Mouse (Mus musculus): Measurements from ENCODE around the gene Wbp1. TPM values are rescaled to one million over a fixed set of nuclear protein-coding genes. Genes with fewer than 3 reads are reported as not detected.
A peak's percentile ranks its signal among the peaks of the same experiment; 100 is the strongest.

Wbp1 gene
- polyA plus RNA-seq, 1 experiment from 2014 or later: 227 TPM

- Histone ChIP-seq H3K9ac (peak overlapping the region; percentile 76), H3K4me1 (replicated peaks) (peaks cover 37% of the 10 kb centered on the region), H3K4me3 (peak overlapping the region; percentile 61), H3K9me3 (no peaks in the 10 kb centered on the region), H3K4me2 (peak overlapping the region; percentile 80), H3K27me3 (peaks cover 9% of the 10 kb centered on the region), H3K27ac (peak overlapping the region; percentile 40; the same call in 1 of the 2 replicates), H3K36me3 (peaks cover 23% of the 10 kb centered on the region)
- WGBS: 5% methylated on average over 23 of the region's 23 CpGs
- peak; percentile 58 for ATAC-seq (ENCODE audit: low FRiP score)
These were observed 34.3 kb upstream of the Wbp1 start for GRCm38 (mm10) chr6:83155552-83156238.

DNA sequence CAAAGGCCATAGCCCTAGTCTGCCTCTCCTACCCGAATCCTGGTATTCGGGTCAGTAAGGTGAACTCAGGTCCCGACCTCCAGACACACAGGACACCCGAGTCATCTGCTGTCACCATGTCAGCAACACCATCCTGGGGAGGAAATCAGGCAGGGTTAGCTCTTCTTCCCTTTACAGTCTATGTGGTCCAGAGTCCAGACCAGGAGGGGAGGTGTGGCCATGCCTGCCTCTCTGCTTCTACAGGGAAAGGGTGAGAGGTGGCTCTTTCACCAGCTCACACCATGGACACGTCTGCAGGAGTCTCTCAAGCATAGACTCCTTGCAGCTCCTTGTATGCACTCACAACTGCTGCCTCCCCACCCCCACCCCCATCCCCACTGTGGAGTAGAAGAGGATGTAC, 32.1 kb upstream of the Wbp1 start:
- H3K27ac ChIP-seq: no peak overlapping the region
- H3K9me3 ChIP-seq: no peaks in the 10 kb centered on the region
- no peaks in the 10 kb centered on the region for H3K27me3 ChIP-seq
- WGBS: 74% methylated on average over 5 of the region's 5 CpGs
- peaks cover 38% of the 10 kb centered on the region for H3K36me3 ChIP-seq
- no peak overlapping the region for H3K4me3 ChIP-seq
- no peak for ATAC-seq (ENCODE audit: low FRiP score)
- H3K4me2 ChIP-seq: no peak overlapping the region
- peaks cover 37% of the 10 kb centered on the region for H3K4me1 ChIP-seq (replicated peaks)
- no peak overlapping the region; the same call in 1 of the 2 replicates for H3K9ac ChIP-seq

- WGBS: 87% methylated on average over 12 of the region's 12 CpGs
- Histone ChIP-seq H3K9ac (no peak overlapping the region), H3K36me3 (peaks cover 41% of the 10 kb centered on the region), H3K4me3 (no peak overlapping the region), H3K27me3 (no peaks in the 10 kb centered on the region), H3K27ac (no peak overlapping the region), H3K4me1 (replicated peaks) (peaks cover 37% of the 10 kb centered on the region), H3K4me2 (no peak overlapping the region), H3K9me3 (no peaks in the 10 kb centered on the region)
- no peak for ATAC-seq (ENCODE audit: low FRiP score)
These were observed 31.7 kb upstream of the Wbp1 start for GRCm38 (mm10) chr6:83153038-83153437.

- Histone ChIP-seq H3K4me2 (no peak overlapping the region), H3K36me3 (peaks cover 49% of the 10 kb centered on the region)
These were observed 30.4 kb upstream of the Wbp1 start for GRCm38 (mm10) chr6:83151721-83152120.

DNA sequence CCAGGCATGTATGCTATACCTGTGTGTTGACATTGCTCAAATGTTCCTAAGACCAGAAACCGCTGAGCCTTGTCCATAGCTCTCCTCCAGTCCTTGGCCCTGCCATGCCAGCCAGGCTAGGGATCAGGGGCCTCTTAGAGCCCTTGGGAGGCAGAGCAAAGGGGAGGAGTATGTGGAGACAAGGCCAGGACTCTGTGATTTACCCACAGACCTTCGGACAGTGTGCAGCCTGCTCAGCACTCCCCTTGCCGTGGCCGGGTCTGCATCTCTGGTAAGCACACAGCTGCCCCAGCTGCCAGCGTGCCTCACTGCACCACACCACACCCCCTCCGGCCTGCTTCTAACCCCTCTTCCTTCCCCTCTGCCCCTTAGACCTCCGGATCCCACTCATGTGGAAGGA, 25.9 kb upstream of the Wbp1 start:
- Histone ChIP-seq H3K4me2 (no peak overlapping the region), H3K9me3 (no peaks in the 10 kb centered on the region), H3K4me3 (no peak overlapping the region), H3K4me1 (replicated peaks) (peaks cover 20% of the 10 kb centered on the region), H3K27me3 (no peaks in the 10 kb centered on the region), H3K27ac (0 out of 2 replicates have a peak overlapping the region, but pooled peaks have one; percentile 8), H3K36me3 (peaks cover 39% of the 10 kb centered on the region), H3K9ac (peak overlapping the region; percentile 24)
- ATAC-seq (ENCODE audit: low FRiP score): no peak
- 57% methylated on average over 7 of the region's 7 CpGs for WGBS

More at GRCm38 (mm10) chr6:83151721-83152120, 30.4 kb upstream of the Wbp1 start:
- no peak for ATAC-seq (ENCODE audit: low FRiP score)
- Histone ChIP-seq H3K9ac (peak overlapping the region; percentile 58; the same call in 1 of the 2 replicates), H3K27ac (peak overlapping the region; percentile 12; the same call in 1 of the 2 replicates), H3K4me3 (no peak overlapping the region), H3K4me1 (replicated peaks) (peaks cover 36% of the 10 kb centered on the region), H3K9me3 (no peaks in the 10 kb centered on the region), H3K27me3 (no peaks in the 10 kb centered on the region)
- 24% methylated on average over 8 of the region's 8 CpGs for WGBS

GRCm38 (mm10) chr6:83145805-83146204, 24.4 kb upstream of the Wbp1 start:
- H3K36me3 ChIP-seq: peaks cover 26% of the 10 kb centered on the region
- H3K9ac ChIP-seq: no peak overlapping the region
- H3K4me1 ChIP-seq (replicated peaks): peaks cover 17% of the 10 kb centered on the region
- 77% methylated on average over 9 of the region's 9 CpGs for WGBS
- ATAC-seq (ENCODE audit: low FRiP score): no peak
- H3K4me3 ChIP-seq: no peak overlapping the region
- H3K27ac ChIP-seq: no peak overlapping the region
- no peaks in the 10 kb centered on the region for H3K9me3 ChIP-seq
- no peaks in the 10 kb centered on the region for H3K27me3 ChIP-seq
- no peak overlapping the region for H3K4me2 ChIP-seq

GRCm38 (mm10) chr6:83145209-83145608, 23.9 kb upstream of the Wbp1 start:
- H3K36me3 ChIP-seq: peaks cover 26% of the 10 kb centered on the region
- no peaks in the 10 kb centered on the region for H3K27me3 ChIP-seq
- no peak overlapping the region for H3K4me3 ChIP-seq
- 75% methylated on average over 2 of the region's 2 CpGs for WGBS
- H3K4me1 ChIP-seq (replicated peaks): peaks cover 17% of the 10 kb centered on the region
- no peak overlapping the region for H3K27ac ChIP-seq
- no peak for ATAC-seq (ENCODE audit: low FRiP score)
- no peak overlapping the region for H3K9ac ChIP-seq
- H3K9me3 ChIP-seq: no peaks in the 10 kb centered on the region
- H3K4me2 ChIP-seq: no peak overlapping the region

GRCm38 (mm10) chr6:83142886-83143285, 21.5 kb upstream of the Wbp1 start:
- H3K9me3 ChIP-seq: no peaks in the 10 kb centered on the region
- H3K4me3 ChIP-seq: no peak overlapping the region
- H3K4me1 ChIP-seq (replicated peaks): peaks cover 33% of the 10 kb centered on the region
- 44% methylated on average over 11 of the region's 11 CpGs for WGBS
- no peaks in the 10 kb centered on the region for H3K27me3 ChIP-seq
- no peak overlapping the region; the same call in 1 of the 2 replicates for H3K4me2 ChIP-seq
- no peak for ATAC-seq (ENCODE audit: low FRiP score)
- H3K27ac ChIP-seq: peak overlapping the region; percentile 23; the same call in 1 of the 2 replicates
- H3K36me3 ChIP-seq: peaks cover 6% of the 10 kb centered on the region
- H3K9ac ChIP-seq: peak overlapping the region; percentile 75; the same call in 1 of the 2 replicates

- Histone ChIP-seq H3K4me3 (peak overlapping the region; percentile 41), H3K9me3 (no peaks in the 10 kb centered on the region), H3K36me3 (peaks cover 1% of the 10 kb centered on the region; the same call in 1 of the 2 replicates), H3K4me2 (peak overlapping the region; percentile 71), H3K4me1 (replicated peaks) (peaks cover 39% of the 10 kb centered on the region), H3K27ac (no peak overlapping the region; the same call in 1 of the 2 replicates), H3K27me3 (no peaks in the 10 kb centered on the region), H3K9ac (peak overlapping the region; percentile 75)
- ATAC-seq (ENCODE audit: low FRiP score): no peak; the same call in 1 of the 2 replicates
- 2% methylated on average over 41 of the region's 41 CpGs for WGBS
These were observed 20.9 kb upstream of the Wbp1 start for GRCm38 (mm10) chr6:83142211-83142731.

DNA sequence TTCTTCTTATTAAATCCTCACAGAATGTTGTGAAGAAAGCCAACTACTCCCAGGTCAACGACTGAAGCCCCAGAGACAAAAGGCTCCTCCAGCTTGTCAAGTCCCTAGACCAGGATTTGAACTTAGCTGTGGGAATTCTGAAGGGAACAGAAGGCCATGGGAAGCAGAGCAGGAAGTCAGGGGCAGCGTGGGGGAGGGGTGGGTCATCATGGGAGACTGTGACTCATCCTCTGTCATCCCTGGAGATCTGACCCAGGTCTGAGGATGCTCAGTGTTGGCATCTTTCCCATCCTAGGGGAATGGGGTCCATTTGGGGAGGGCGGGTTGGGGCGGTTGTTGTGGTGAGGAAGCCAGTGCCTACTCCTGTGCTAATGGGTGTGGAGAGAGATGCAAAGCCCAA, 20.3 kb upstream of the Wbp1 start:
- Histone ChIP-seq H3K36me3 (no peaks in the 10 kb centered on the region), H3K9me3 (no peaks in the 10 kb centered on the region), H3K27me3 (peaks cover 2% of the 10 kb centered on the region; the same call in 1 of the 2 replicates), H3K9ac (peak overlapping the region; percentile 75), H3K27ac (no peak overlapping the region), H3K4me1 (replicated peaks) (peaks cover 45% of the 10 kb centered on the region), H3K4me2 (peak overlapping the region; percentile 71), H3K4me3 (peak overlapping the region; percentile 41; the same call in 1 of the 2 replicates)
- 27% methylated on average over 4 of the region's 4 CpGs for WGBS
- ATAC-seq (ENCODE audit: low FRiP score): no peak

DNA sequence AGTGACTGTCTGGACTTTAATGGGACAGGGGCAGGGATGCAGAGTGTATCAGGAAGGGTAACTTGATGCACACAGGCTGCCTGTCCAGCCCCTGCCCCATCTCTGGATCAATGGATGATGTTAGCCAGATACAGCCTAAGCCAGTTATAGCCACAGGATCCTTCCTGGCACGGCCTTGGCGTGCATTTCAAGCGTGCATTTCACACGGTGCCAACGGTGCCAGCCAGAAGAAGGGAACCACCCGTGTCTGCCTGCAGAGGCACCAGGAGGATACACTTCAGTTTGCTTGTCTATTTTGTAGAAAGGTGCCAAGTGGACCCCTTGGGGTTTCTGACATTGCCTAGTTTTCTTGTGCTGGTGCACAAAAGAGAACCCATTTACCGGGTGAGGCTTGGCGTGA, 18.7 kb upstream of the Wbp1 start:
- Histone ChIP-seq H3K9ac (0 out of 2 replicates have a peak overlapping the region, but pooled peaks have one; percentile 24), H3K27me3 (peaks cover 18% of the 10 kb centered on the region), H3K4me1 (replicated peaks) (peaks cover 57% of the 10 kb centered on the region), H3K4me3 (no peak overlapping the region), H3K4me2 (no peak overlapping the region), H3K9me3 (no peaks in the 10 kb centered on the region), H3K36me3 (no peaks in the 10 kb centered on the region), H3K27ac (no peak overlapping the region)
- no peak for ATAC-seq (ENCODE audit: low FRiP score)
- 92% methylated on average over 8 of the region's 8 CpGs for WGBS

- H3K9me3 ChIP-seq: no peaks in the 10 kb centered on the region
- H3K4me3 ChIP-seq: peak overlapping the region; percentile 43
- H3K27ac ChIP-seq: peak overlapping the region; percentile 94
- peak overlapping the region; percentile 76 for H3K9ac ChIP-seq
- WGBS: under 1% methylated on average over 11 of the region's 11 CpGs
- no peaks in the 10 kb centered on the region for H3K36me3 ChIP-seq
- ATAC-seq (ENCODE audit: low FRiP score): no peak; the same call in 1 of the 2 replicates
- peak overlapping the region; percentile 62 for H3K4me2 ChIP-seq
- peaks cover 25% of the 10 kb centered on the region for H3K27me3 ChIP-seq
- H3K4me1 ChIP-seq (replicated peaks): peaks cover 56% of the 10 kb centered on the region
These were observed 16.7 kb upstream of the Wbp1 start for GRCm38 (mm10) chr6:83138056-83138455.

All from hindbrain, embryonic 13.5 days (tissue).